Mouse (Mus musculus) mesoderm, embryonic 11.5 days (tissue): ENCODE measurements around the gene Taar8c.
"Not testable (repeated sequence)": the region's sequence is repeated elsewhere in the genome, so short reads cannot be mapped to it uniquely, and the experiment has no call there.

Experiments
- DNase-seq: peaks from one replicate; pipeline ENCODE4 v3.0.0-alpha.2; 2012; ENCODE audit warnings: low read depth, low spot score

Gene Taar8c

DNA sequence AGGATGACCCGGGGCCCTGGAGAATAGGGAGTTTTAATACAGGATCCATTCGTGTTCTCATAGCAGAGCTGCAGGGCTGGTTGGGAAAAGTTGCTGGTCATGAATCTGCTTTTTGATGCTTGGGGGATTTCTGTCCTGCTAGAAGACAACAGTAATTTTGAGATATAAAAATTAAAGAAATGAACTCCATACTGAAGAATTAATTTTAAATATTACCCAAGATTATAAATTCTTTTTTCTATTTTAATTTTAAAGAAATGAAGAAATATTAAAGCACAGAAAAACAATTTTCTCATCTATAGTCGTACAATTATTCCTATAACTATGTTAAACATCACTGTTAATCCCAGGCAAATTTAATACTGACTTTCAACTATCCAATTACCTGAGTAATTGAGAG is at the start of gene Taar8c:
Taar8c (minus strand) TSS at position 101 of the 400 bp plus-strand sequence.
- not testable (repeated sequence) for DNase-seq

DNA sequence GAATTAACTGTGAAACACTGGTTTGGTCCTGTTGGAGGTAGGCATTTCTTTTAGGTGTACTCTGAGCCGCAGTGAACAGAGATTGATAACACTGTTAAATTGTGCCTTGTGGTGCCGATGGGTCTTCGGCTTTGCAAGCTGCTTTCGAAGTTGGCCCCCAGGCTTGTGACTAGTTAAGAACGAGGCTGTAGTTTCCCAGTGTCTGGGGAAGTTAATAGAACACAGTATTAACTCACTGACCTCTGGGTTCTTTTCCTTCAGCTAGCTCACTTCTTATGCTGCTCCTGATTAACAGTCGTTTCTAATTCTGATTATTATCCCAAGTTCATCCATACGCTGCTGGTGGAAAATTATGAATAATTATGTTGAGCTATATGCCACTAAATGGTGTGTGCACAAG is 48.4 kb upstream of the Taar8c start:
- no peak for DNase-seq

DNA sequence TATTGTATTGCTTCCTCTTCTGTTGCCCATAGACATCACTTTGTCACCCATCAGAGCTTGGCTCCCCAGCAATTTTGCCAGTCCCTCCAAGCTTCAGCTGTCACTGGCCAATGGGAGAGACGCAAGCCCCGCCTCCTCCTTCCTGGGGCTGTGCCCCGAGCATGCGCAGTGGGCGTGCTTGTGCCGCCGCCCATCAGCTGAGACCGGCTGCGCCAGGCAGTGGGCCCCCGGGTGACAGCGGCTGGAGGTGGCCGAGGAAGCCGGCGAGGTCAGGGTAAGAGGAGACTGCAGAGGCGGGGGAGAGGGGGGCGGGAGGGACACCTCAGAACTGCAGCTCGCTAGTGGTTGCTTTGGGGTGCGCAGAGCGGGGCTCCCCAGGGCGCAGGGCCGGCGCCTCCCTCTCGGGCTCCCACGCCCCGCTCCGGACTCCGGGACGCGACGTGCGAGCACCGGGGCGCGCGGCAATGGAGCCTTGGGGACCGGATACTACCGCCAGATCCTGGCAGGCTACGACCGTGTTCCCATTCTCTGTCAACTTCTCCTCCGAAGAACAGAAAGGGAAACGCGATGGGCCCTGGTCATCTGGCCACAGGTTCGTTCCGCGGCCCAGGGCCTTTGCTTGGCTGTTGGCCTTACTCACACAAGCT is 47.5 kb upstream of the Taar8c start, which contains the start of gene Stx7:
Stx7 (plus strand) TSS at position 168 of the 647 bp plus-strand sequence.
- DNase-seq = peak; percentile 93

DNA sequence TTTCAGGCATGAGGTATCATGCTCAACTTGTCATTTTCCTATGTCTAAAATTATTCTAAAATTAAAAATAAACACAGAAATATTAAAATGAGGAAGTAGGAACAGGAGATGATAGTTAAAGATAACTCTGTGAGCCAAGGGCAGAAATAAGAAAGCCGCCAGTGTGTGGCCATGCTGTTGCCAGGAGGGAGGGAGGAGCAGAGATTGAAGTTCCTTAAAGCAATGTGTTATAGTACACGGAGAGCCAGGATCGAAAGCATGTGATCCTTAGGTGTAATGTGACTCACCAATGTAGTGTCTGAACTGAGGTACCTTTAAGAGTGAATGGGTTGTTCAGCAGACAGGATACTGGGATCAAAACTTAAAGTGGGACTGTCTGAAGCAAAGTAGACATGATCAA is 41.0 kb upstream of the Taar8c start:
- DNase-seq = no peak

DNA sequence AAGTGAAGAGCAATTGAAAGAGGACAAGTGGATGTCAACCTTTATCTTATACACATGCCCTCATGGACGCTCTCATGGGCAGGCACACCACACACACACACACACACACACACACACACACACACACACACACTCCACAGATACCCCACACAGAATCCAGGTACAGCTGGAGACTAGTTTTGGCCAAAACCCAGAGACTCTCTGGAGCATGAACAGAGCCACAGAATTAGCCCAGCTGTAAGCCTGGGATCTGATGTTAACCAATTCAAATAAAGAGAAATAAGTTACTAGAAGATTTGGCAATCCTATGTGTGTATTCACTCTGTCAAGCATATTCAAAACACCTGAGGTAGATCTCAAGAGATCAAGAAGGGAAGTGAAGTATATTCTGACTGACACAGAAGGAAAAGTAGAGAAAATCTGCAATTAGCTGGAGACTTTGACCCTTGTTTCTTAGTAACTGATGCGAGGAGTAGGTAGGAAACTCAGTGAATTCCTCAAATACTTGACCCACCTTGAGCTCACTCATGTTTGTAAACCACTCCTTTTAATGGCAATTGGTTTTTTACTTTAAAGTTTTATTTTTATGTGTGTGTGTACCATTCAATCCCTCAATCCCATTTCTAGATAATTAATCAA is 37.0 kb upstream of the Taar8c start:
- no peak for DNase-seq

DNA sequence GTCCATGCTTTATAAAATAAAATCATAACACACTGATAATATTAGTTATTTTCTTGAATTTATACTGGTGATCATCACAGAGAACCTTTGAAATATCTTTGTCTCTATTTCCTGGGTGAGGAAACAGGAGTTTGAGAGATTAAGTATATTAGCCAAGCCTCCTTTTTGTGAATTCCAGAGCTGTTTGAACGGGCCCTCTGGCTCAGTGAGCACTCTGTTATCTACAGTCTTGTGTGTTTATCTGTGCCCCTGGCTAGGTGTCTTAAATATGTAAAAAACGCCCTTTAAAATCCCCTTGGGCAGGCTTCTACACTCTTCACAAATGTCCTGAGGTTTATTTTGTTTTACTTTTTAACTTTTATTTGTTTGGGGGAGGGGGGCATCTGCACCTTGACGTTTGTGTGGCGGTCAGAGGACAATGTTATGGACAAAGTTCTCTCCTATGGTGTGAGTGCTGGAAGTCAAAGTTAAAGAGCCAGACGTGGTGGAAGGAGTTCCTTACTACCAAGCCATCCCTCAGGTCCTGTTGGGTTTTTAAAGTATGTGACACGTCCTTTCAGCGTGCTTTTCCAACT is 32.4 kb upstream of the Taar8c start:
- DNase-seq = no peak

DNA sequence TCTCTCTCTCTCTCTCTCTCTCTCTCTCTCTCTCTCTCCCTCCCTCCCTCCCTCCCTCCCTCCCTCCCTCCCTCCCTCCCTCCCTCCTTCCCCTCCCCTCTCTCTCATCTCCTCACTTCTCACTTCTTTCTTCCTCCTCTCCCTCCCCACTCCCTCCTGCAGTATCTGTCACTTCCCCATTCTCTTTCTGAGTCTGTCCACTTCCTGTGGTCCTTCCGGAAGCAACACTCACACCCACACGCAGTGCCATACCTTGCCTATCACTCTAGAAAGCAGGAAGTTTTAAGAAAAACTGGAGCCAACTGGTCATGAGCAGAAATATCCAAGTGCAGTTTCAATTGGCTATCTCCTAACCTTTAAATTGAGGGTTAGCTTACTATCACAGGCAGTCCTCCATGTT is 31.4 kb upstream of the Taar8c start:
- no peak for DNase-seq

DNA sequence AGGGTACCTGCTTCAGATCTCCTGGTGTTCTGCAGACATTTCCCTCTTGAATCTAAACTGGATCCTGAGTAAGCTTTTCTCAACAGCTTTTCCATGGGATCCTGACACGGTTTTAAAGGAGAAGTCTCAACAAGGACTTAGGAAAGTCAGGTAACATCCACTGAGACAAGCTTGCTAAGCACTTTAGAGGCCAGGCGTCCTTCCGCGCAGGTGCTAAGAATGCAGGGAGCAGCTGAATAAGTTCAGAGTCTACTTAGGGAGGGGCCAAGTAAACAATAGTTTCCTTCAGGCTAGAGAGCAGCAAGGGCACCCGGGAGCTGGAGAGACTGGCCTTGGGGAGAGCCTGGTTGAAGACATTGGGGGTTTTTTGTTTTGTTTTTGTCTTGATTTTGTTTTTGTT is 30.6 kb upstream of the Taar8c start:
- no peak for DNase-seq

DNA sequence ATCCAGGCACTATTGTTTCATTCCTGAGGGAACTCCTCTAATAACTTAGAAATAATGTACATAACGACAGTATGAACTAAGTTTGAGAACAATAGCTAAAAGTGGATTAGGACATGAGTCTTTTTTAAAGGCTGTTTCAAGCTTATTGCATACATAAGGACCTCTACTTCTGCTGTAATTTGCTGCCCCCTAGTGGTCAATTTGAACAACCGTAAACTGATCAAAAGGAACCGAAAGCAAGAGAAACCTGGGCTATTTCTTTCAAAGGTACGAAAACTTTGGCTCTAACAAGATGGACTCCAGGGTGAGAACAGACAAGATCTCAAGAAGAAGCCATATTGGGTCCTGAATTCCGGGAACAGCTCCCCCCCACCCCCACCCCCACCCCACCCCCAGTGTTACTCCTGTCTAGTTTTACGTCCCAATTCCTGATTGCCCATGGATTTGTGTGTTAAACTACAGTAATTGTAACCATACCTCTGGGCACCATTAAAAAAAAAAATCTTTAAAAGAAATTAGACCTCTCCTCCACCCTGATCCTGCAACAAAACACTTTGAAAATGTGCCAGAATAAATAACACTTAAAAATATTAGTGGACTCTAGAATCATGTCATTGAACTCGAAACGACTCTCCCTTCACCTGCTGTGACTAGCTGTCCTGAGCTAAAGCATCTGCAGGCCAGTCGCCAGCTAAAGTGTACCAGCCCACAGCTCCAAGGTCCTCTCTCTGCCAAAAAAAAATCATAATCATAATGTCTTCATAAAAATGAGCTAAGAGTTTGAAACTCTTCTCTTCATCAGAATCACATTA is 29.9 kb upstream of the Taar8c start:
- peak; percentile 79 for DNase-seq

DNA sequence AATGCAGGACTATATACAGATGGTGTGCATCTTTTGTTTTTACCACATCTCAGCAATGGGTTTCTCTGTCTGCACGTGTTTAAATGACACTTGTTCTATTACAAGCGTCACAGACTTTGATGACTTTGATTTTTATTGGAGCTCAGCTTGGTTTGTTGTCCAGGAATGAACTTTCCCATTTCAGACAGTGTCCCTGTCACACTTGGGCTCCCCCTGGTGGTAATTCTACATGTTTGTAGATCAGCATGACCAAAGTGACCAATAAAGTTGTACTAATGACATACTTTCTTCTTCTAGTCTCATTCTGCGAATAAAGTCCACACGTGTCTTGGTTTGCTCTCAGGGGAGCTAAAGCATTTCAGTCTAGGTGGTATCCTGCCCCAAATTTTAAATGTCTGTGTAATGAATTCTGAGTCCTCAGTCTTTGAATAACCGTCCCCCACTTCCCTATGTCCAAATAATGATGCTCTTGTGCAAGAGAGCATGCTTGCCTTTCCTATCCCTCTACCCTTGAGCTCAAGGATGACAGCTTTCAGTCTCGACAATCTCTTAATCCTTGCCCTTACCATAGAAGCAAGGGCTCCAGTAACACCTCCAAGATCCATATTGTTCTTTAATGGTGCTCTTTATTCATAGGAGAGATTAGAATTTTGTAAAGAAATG is 9.5 kb upstream of the Taar8c start:
- DNase-seq = peak; percentile 70

DNA sequence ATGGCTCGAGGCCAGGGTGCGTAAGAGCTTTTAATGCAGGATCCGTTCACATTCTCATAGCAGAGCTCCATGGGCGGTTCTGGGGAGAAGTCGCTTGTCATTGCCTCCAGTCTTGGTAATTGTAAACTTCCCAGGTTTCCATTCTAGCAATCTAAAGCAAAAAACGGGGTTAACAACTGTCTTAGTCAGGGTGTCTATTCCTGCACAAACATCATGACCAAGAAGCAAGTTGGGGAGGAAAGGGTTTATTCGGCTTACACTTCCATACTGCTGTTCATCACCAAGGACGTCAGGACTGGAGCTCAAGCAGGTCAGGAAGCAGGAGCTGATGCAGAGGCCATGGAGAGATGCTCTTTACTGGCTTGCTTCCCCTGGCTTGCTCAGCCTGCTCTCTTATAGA is 7.7 kb upstream of the Taar8c start, which contains the start of gene Taar9:
Taar9 (minus strand) TSS at position 101 of the 400 bp plus-strand sequence.
- not testable (repeated sequence) for DNase-seq

DNA sequence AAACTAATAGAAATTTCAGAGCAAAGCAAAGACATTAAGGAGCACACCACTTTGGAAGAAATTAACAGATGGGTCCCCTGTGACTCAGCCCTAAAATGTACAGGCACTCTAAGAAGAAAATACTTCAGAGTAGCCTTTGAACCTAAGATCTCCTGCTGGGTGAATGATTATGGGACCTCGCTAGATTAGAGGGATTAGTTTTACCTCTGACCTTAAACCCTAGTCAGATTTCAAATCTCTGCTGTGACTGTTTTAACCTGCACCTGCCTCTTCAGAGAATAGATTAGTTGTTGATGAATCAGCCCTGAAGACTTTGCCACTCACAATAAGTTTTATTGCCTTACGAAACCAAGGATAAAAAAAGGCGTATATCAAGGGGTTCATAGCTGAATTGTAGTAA is 6.5 kb upstream of the Taar8c start:
- DNase-seq = peak; percentile 41

DNA sequence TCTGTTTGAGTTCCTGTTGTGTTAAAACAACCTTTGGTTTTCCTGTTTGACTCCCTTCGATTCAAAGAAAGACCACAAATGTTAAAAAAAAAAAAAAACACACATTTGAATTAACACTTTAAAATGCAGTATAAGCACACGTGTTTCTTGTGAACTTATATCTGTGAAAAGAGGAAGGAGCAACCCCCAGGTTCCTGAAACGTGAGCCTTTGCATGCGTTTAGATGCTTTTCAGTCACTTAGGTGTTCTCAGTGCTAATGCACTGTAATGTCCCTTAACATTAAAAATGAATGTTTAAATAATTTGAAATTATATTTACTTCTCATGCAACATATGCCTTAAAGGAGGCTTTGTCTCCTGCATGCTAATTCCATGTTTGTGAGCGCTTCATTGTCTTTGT is 6.0 kb upstream of the Taar8c start:
- no peak for DNase-seq

DNA sequence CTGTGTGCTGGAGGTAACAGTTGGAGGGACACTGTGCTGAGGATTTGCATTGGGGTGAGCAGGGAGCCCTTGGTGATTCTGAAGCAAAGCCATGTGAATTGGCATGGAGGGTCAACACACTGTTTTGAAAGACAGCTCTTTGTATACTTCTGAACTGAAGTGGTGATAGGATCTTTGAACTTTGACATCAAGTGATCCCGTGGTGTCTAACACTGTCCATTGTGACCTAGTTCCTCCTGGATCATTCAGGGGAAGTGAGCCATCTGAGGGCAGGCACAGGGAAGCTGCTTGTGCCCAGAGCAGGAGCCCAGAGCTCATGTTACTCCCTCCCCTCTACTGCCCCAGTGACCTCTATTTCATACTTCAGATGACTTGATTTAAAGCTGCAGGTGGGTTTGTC is 1.6 kb upstream of the Taar8c start:
- not testable (repeated sequence) for DNase-seq

DNA sequence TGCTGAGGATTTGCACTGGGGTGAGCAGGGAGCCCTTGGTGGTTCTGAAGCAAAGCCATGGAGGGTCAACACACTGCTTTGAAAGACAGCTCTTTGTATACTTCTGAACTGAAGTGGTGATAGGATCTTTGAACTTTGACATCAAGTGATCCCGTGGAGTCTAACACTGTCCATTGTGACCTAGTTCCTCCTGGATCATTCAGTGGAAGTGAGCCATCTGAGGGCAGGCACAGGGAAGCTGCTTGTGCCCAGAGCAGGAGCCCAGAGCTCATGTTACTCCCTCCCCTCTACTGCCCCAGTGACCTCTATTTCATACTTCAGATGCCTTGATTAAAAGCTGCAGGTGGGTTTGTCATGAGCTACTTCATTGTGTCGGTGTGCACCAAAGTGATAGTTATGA is 4.7 kb downstream of the Taar8c start:
- DNase-seq = not testable (repeated sequence)

DNA sequence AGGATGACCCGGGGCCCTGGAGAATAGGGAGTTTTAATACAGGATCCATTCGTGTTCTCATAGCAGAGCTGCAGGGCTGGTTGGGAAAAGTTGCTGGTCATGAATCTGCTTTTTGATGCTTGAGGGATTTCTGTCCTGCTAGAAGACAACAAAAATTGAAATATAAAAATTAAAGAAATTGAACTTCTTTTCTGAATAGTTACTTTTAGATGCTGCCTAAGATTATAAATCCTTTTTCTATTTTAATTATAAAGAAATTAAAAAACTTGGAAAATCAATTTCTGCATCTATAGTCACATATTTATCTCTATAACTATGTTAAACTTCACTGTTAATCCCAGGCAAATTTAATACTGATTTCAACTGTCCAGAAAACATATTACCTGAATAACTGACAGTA is 9.5 kb downstream of the Taar8c start, which contains the start of gene Taar8b:
Taar8b (minus strand) TSS at position 101 of the 400 bp plus-strand sequence.
- DNase-seq = no peak

DNA sequence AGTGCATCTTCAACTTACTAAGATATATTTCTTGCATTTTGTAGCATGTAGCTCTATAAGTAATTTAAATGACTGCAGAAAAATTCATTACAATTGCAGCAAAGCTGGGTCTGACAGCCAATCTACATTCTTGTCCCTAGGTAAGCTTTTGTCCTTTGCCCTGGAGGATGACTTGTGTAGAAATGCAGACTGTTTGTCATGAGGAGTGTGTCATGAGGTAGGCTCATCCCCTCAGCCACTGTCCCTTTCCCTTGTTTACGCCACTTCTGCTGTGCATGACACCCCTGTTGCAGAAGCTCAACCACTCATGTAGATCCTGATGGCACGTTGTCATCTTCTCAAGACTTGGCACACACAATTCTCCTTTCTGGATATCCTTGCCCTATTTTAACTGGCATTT is 14.5 kb downstream of the Taar8c start:
- no peak for DNase-seq

DNA sequence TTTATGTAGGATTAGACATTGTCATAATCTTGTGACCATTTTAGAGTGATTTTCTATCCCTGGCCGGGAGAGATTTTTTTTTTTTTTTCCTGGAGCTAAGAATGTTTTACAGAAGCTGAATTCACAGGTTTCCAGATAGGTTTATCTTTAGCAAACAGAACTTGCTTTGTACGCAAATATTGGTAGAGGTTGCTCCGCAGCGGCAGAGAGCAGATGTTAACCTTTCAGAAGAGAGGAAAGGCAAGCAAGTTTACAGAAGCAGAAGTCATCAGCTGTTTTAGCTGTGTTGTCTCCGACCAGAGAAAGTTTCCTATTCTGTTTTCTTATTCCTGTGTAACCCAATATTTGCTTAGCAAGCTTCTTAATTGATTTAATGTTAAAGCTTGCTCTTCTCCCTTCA is 15.2 kb downstream of the Taar8c start:
- no peak for DNase-seq

DNA sequence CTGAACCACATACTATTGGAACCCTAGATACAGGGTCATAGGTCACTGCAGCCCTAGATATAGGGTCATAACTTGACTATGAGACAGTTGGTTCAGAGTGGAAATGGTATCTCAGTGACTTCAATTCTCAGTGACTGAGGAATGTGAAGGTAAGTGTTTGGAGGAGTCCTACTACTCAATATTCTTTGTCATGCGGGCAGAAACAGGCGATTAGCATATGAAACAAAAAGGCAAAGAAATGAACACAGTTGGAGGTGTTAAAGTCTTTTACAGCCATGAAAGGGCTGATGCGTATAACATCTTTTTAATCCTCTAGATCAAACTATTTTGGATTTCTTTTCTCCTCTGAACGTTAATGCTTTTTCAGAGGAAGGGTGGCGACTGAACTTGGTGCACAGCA is 15.8 kb downstream of the Taar8c start:
- DNase-seq = no peak

DNA sequence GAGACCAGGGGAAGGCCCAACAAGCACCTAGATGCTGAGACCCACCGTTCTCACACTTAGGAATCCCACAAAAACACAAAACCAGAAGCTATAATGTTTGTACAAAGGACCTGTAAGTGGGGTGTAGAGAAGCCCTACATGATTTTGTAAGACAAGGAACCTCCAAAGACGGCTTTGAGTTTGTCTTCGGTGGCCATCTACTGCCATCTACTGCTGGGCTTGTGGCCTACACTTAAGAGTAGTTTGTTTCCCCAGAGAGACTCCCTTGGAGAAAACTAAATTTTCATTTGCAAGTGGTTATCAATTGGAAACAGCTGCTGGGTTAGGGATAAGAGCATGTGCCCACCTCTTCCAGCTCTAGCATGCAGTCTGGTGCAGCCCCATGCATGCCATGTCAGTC is 21.5 kb downstream of the Taar8c start:
- DNase-seq = peak; percentile 42

DNA sequence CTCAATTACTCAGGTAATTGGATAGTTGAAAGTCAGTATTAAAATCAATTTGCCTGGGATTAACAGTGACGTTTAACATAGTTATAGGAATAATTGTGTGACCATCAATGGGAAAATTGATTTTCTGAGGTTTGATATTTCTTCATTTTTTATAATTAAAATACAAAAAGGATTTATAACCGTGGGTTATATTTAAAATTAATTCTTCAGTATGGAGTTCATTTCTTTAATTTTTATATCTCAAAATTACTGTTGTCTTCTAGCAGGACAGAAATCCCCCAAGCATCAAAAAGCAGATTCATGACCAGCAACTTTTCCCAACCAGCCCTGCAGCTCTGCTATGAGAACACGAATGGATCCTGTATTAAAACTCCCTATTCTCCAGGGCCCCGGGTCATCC is 25.5 kb downstream of the Taar8c start, which contains the start of gene Taar8a:
Taar8a (plus strand) TSS at position 301 of the 400 bp plus-strand sequence.
- DNase-seq = not testable (repeated sequence)
